Mouse (Mus musculus) liver, adult 2 months (tissue): ENCODE measurements around the gene Creb3l2.

ENCODE experiments used
- CTCF ChIP-seq: fragments of 200-500 bp; IDR thresholded peaks from 2 replicates; pipeline ENCODE4 v1.5.1; 2011; ENCODE audit warnings: low read depth, low read length, control low read depth
- POLR2A ChIP-seq: fragments of 200-500 bp; IDR thresholded peaks from 2 replicates; pipeline ENCODE4 v1.6.1; 2011; ENCODE audit warnings: low read length, control low read depth; ENCODE audit not compliant: insufficient read depth; ENCODE audit errors: extremely low read depth

GRCm38 (mm10) chr6:37480008-37480407 lies 38.1 kb upstream of the Creb3l2 start:
- TF ChIP-seq CTCF (no peak), POLR2A (no peak)
